Mouse (Mus musculus): ENCODE measurements around the gene AI467606. TPM values are rescaled to one million over a fixed set of nuclear protein-coding genes. Genes with fewer than 3 reads are reported as not detected.

AI467606 gene
- polyA plus RNA-seq, 1 experiment, result 2.1 TPM

- no peak for TF ChIP-seq CTCF (IDR thresholded peaks at IDR 0.05; ENCODE audit: borderline replicate concordance, insufficient read depth, low read depth, low read length)
- TF ChIP-seq POLR2A (IDR thresholded peaks at IDR 0.05; ENCODE audit: borderline replicate concordance, insufficient read depth, low read length), result no peak
These were observed 3.1 kb upstream of the AI467606 start for GRCm38 (mm10) chr7:127088083-127088482.

GRCm38 (mm10) chr7:127088901-127089845 is 2.0 kb upstream of the AI467606 start:
- no peaks in the 10 kb centered on the region for H3K4me1 ChIP-seq (ENCODE audit: control insufficient read depth, insufficient read depth, low read length)
- H3K27me3 ChIP-seq (ENCODE audit: control insufficient read depth, insufficient read depth, low read length), result no peaks in the 10 kb centered on the region
- TF ChIP-seq POLR2A (IDR thresholded peaks at IDR 0.05; ENCODE audit: borderline replicate concordance, insufficient read depth, low read length) (no peak), CTCF (IDR thresholded peaks at IDR 0.05; ENCODE audit: borderline replicate concordance, insufficient read depth, low read depth, low read length) (no peak)
- WGBS, result 22% methylated on average over 27 of the region's 27 CpGs
- no peak overlapping the region for H3K27ac ChIP-seq (ENCODE audit: insufficient read depth, low read length)
- no peak for DNase-seq
- H3K4me3 ChIP-seq (replicated peaks; ENCODE audit: insufficient read depth, low read depth, low read length), result no peak overlapping the region

More at GRCm38 (mm10) chr7:127088083-127088482, 3.1 kb upstream of the AI467606 start:
- Histone ChIP-seq H3K27me3 (ENCODE audit: control insufficient read depth, insufficient read depth, low read length) (no peaks in the 10 kb centered on the region), H3K4me1 (ENCODE audit: control insufficient read depth, insufficient read depth, low read length) (no peaks in the 10 kb centered on the region), H3K27ac (ENCODE audit: insufficient read depth, low read length) (no peak overlapping the region), H3K4me3 (replicated peaks; ENCODE audit: insufficient read depth, low read depth, low read length) (no peak overlapping the region)
- no peak for DNase-seq
- 87% methylated on average over 3 of the region's 3 CpGs for WGBS

- no peak for DNase-seq
- Histone ChIP-seq H3K4me3 (replicated peaks; ENCODE audit: insufficient read depth, low read depth, low read length) (no peak overlapping the region), H3K4me1 (ENCODE audit: control insufficient read depth, insufficient read depth, low read length) (no peaks in the 10 kb centered on the region), H3K27me3 (ENCODE audit: control insufficient read depth, insufficient read depth, low read length) (no peaks in the 10 kb centered on the region), H3K27ac (ENCODE audit: insufficient read depth, low read length) (no peak overlapping the region)
- TF ChIP-seq CTCF (IDR thresholded peaks at IDR 0.05; ENCODE audit: borderline replicate concordance, insufficient read depth, low read depth, low read length) (no peak), POLR2A (IDR thresholded peaks at IDR 0.05; ENCODE audit: borderline replicate concordance, insufficient read depth, low read length) (no peak)
- WGBS, result 89% methylated on average over 20 of the region's 20 CpGs
These were observed 725 bp upstream of the AI467606 start for GRCm38 (mm10) chr7:127090154-127091113.

GRCm38 (mm10) chr7:127093914-127094313 is 2.8 kb downstream of the AI467606 start:
- no peak for DNase-seq
- Histone ChIP-seq H3K27ac (ENCODE audit: insufficient read depth, low read length) (no peak overlapping the region), H3K4me3 (replicated peaks; ENCODE audit: insufficient read depth, low read depth, low read length) (no peak overlapping the region), H3K27me3 (ENCODE audit: control insufficient read depth, insufficient read depth, low read length) (no peaks in the 10 kb centered on the region), H3K4me1 (ENCODE audit: control insufficient read depth, insufficient read depth, low read length) (no peaks in the 10 kb centered on the region)
- whole genome bisulfite sequencing, result 76% methylated on average over 3 of the region's 3 CpGs
- TF ChIP-seq POLR2A (IDR thresholded peaks at IDR 0.05; ENCODE audit: borderline replicate concordance, insufficient read depth, low read length), result no peak
- TF ChIP-seq CTCF (IDR thresholded peaks at IDR 0.05; ENCODE audit: borderline replicate concordance, insufficient read depth, low read depth, low read length), result no peak

- 72% methylated on average over 7 of the region's 7 CpGs for WGBS
- Histone ChIP-seq H3K27me3 (ENCODE audit: control insufficient read depth, insufficient read depth, low read length) (no peaks in the 10 kb centered on the region), H3K27ac (ENCODE audit: insufficient read depth, low read length) (no peak overlapping the region; the same call in 1 of the 2 replicates), H3K4me1 (ENCODE audit: control insufficient read depth, insufficient read depth, low read length) (no peaks in the 10 kb centered on the region), H3K4me3 (replicated peaks; ENCODE audit: insufficient read depth, low read depth, low read length) (no peak overlapping the region)
- no peak for TF ChIP-seq POLR2A (IDR thresholded peaks at IDR 0.05; ENCODE audit: borderline replicate concordance, insufficient read depth, low read length)
- no peak for TF ChIP-seq CTCF (IDR thresholded peaks at IDR 0.05; ENCODE audit: borderline replicate concordance, insufficient read depth, low read depth, low read length)
- no peak for DNase-seq
These were observed 5.3 kb downstream of the AI467606 start for GRCm38 (mm10) chr7:127096456-127096855.

GRCm38 (mm10) chr7:127098521-127098920 is 7.4 kb downstream of the AI467606 start:
- no peak for DNase-seq
- Histone ChIP-seq H3K27ac (ENCODE audit: insufficient read depth, low read length) (no peak overlapping the region), H3K4me1 (ENCODE audit: control insufficient read depth, insufficient read depth, low read length) (no peaks in the 10 kb centered on the region), H3K4me3 (replicated peaks; ENCODE audit: insufficient read depth, low read depth, low read length) (no peak overlapping the region), H3K27me3 (ENCODE audit: control insufficient read depth, insufficient read depth, low read length) (no peaks in the 10 kb centered on the region)
- TF ChIP-seq POLR2A (IDR thresholded peaks at IDR 0.05; ENCODE audit: borderline replicate concordance, insufficient read depth, low read length), result no peak
- no peak for TF ChIP-seq CTCF (IDR thresholded peaks at IDR 0.05; ENCODE audit: borderline replicate concordance, insufficient read depth, low read depth, low read length)
- WGBS, result 86% methylated on average over 5 of the region's 5 CpGs

- TF ChIP-seq POLR2A (IDR thresholded peaks at IDR 0.05; ENCODE audit: borderline replicate concordance, insufficient read depth, low read length) (no peak), CTCF (IDR thresholded peaks at IDR 0.05; ENCODE audit: borderline replicate concordance, insufficient read depth, low read depth, low read length) (no peak)
- Histone ChIP-seq H3K27me3 (ENCODE audit: control insufficient read depth, insufficient read depth, low read length) (no peaks in the 10 kb centered on the region), H3K4me1 (ENCODE audit: control insufficient read depth, insufficient read depth, low read length) (peaks cover 2% of the 10 kb centered on the region; the same call in 1 of the 2 replicates), H3K27ac (ENCODE audit: insufficient read depth, low read length) (no peak overlapping the region), H3K4me3 (replicated peaks; ENCODE audit: insufficient read depth, low read depth, low read length) (no peak overlapping the region)
- no peak for DNase-seq
- 89% methylated on average over 4 of the region's 4 CpGs for WGBS
These were observed 7.8 kb downstream of the AI467606 start for GRCm38 (mm10) chr7:127098950-127099349.
